Mouse (Mus musculus) cerebellum, adult (tissue): ENCODE data around the gene Upk3b.
"Not testable (repeated sequence)": the region's sequence is repeated elsewhere in the genome, so short reads cannot be mapped to it uniquely, and the experiment has no call there.

ENCODE experiments used
- ATAC-seq: cut with Nextera tagmentation; 2 replicates; pipeline ENCODE4 v1.9.2; 2017; ENCODE audit warnings: mild to moderate bottlenecking, moderate library complexity, mixed read lengths; ENCODE audit not compliant: insufficient number of reproducible peaks, low FRiP score, low TSS enrichment

Upk3b gene

GRCm38 (mm10) chr5:136066404-136067148 is 28.3 kb downstream of the Upk3b start:
- ATAC-seq: not testable (repeated sequence)

GRCm38 (mm10) chr5:136069411-136069810 is 31.1 kb downstream of the Upk3b start:
- ATAC-seq: no peak

DNA sequence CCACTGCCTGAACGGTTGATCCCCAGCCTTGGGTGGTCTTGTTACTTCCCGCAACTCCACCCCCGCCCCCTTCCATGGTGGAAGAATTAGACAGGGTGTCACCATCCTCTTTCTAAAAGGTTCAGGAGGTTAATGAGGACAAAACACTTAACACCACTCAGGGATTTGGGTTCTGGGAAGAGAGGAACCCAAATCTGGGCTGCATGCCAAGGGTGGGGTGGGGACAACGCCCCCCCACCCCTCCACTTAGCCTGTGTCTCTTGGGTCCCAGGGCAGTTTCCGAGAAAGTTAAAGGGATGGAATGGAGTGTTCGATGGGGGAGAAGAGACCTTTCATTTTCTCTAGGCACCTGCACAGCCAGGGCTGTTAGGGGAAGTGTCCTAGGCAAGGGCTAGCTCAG is 34.8 kb downstream of the Upk3b start:
- ATAC-seq: no peak

GRCm38 (mm10) chr5:136073526-136073925 is 35.2 kb downstream of the Upk3b start:
- no peak for ATAC-seq

- no peak for ATAC-seq
Measured at GRCm38 (mm10) chr5:136075076-136075475, 36.8 kb downstream of the Upk3b start.

GRCm38 (mm10) chr5:136076284-136076683 is 38.0 kb downstream of the Upk3b start:
- ATAC-seq: no peak

DNA sequence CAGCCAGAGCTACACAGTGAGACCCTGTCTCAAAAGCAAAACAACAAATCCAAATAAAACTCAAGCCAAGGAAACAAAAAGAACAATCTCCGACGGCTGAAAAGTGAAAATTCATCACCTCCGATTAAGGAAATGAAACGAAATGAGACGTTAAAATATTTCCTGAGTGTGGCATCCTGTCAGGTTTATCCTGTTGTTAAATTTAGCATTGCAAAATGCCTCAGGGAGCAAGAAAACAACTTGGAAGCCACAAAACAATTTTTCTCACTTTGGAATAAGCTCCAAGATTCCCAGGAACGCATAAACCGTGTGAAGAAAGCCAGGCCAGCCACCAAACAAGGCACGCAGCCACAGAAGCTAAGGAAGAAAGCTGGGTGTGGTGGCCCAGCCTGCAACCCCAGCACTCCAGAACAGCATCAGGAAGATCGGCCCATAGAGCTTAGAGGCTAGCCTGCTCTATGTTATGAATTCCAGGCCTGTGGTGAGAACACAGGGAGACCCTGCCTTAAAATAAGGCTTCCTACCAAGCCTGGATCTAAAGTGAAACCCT is 38.8 kb downstream of the Upk3b start:
- no peak for ATAC-seq

DNA sequence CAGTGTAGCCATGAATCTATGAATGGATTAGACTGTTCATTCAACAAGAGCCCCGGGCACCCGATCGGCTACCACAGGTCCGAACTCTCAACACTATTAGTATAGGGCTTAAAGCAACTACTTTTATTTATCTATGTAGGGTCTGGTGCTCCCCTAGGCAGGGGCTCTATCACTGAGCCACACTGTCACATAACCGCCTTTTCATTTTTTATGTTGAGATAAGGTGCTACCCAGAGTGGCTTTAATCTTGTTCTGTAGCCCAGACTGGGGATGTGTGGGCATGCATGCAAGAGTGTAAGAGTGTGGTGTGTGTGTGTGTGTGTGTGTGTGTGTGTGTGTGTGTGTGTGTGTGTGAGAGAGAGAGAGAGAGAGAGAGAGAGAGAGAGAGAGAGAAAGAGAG is 39.8 kb downstream of the Upk3b start:
- ATAC-seq: no peak

DNA sequence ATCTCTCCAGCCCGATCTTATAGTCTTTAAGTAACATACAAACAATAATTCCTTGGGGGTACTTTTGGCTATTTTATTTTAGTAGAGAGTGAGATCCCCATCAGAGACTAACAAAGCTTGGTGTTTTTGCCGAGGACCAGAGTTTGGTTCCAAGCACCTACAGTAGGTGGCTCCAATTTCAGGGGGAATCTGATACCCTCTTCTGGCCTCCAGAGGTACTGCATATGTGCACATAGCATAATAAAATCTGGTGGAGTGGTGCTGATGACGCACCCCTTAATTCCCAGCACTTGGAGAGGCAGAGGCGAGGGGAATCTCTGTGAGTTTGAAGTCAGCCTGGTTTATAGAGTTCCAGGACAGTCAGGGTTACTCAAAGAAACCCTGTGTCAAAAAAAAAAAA is 44.0 kb downstream of the Upk3b start:
- ATAC-seq: no peak

DNA sequence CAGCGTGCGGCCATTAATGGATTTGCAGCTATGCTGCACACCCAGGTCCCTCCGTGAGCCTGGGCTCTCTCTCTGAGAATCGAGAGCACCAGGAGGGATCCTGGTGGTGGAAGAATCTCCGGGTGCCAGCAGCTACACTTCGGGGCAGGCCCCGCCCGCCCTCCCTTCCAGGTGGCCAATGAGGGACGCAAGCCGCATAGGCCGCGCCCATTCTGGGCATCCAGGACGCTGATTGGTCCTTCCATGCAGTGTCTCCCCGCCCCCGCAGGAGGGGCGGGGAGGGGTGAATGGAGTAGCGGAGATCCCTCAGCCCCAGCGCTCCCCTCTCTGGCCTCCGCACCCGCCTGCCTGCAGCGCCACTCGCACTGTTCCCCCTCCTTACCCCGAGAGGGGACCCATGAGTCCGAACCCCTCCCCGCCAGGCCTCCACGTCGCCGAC is 45.4 kb downstream of the Upk3b start, which contains the start of gene Rasa4:
Gene Rasa4 (plus strand): TSS at position 248 of the 439 bp plus-strand sequence.
- peak; percentile 97 for ATAC-seq

DNA sequence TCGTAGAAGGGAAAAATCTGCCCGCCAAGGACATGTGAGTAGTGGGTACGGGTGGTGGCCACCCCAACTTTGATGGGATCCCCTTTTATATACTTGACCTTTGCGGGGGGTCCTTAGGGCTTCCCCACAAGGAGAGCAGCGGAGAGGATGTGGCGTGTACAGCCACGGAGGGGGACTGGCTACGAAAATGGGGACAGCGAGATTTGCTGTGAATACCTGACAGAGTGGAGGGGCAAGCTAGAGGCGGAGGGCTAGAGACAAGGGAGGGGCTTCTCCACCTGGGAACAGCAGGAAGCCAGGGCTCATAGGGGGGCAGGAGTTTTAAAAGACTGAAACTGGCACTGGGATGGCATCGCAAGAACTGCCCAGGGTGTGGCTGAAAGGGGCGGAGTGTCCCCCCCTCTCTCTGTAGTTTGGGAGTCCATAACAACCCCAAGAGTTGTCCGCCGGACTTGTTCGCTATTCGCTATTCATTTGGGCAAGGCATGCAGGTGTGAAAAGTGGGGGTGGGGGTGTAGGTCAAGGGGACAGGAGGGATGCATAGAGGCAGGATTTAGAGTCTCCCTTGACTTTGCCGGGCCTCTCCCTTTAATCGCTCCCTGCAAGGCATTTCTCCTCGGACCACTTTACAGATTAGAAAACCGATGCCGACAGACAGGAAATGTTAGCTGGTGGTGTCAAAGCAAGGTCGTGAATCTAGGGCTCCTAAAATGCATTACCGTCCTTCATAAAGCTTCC is 46.0 kb downstream of the Upk3b start:
- ATAC-seq: 0 out of 2 replicates have a peak, but pooled peaks have one; percentile 8

DNA sequence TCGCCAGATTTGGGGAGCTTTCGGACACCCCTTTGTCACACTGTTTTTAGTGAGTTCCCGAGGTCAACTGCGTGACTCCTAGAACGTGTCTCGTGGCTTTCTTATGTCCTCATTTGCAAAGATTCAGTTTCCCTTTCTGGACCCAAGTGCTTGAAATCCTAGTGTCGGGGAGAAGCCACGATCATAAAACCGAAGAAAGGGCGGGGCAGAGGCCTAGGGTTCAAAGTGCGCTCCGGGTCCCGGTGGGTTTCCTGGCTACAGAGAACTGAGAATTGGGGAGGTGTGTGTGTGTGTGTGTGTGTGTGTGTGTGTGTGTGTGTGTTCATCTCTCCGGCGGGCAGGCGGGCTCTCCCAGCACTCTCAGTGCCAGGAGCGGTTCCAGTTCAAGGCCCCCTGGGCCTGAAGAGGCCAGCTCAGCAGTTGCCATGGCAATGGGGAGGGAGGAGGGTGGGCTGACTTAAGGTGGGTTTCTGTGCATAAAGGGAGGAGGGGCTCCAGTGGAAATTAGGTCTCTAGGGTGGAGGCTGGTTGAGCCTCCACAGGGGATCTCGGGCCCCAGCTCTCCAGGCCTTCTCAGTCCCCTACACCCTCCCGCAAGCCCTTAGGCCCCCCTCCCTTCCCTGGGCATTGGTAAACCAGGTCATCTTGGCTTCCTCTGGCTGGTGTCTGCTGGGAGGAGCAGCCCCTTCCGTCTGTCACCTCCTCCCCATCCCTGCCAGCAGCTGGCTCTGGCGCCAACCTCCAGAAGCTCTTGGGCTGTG is 46.8 kb downstream of the Upk3b start:
- ATAC-seq: peak; percentile 53; the same call in 1 of the 2 replicates

- no peak for ATAC-seq
Measured at GRCm38 (mm10) chr5:136086290-136086689, 48.0 kb downstream of the Upk3b start.

- ATAC-seq: no peak
Measured at GRCm38 (mm10) chr5:136088821-136089575, 50.7 kb downstream of the Upk3b start.

DNA sequence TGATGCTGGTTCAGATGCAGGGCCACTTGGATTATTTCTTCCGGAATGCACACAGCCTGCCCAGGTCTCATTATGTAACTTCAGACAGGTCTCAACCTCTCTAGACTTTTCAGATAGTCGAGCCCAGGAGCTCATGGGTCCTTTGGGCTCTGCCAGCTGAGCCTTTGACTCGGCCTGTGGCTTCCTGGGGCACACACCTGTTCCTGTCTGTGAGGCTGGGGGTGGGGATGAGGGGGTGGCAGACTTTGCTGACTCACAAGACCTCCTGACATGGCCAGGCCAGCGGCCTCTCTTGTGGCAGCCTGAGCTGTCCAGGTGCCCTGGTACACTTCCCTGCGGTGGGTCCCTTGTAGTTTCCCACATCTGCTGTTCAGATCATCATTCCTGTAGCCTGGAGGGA is 53.6 kb downstream of the Upk3b start:
- ATAC-seq: no peak

DNA sequence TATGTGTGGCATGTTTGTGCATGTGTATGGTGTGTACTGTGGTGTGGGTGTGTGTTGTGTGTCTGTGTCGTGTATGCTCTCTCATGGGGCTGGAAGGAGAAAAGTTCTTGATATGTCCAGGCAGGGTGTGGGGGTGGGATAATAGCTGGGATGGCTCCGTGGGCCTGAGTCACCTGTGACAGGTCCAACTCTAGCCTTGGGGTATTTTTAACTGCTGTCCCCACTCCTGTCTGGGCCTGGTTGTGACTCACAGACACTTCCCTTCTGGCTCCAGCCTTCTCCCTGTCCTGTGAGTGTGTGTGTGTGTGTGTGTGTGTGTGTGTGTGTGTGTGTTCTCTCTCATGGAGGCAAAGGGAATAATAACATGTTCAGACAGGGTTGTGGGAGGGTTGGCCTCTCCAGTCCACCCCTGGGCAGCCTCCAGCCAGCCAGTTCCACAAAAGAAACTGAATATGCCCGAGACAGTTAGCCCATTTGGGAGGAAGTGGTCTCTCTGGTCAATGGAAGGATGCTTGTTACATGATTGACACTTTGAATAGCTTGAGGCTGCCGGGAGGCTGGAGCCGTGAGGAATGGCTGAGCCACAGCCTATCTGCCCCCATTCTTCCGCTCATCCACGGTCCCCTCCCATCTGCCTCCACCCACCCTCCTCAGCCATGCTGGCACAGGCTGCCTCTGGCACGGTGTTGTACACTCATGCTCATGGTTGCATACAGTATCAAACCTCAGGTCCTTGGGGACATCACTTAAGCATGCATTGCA is 56.1 kb downstream of the Upk3b start:
- ATAC-seq: no peak

DNA sequence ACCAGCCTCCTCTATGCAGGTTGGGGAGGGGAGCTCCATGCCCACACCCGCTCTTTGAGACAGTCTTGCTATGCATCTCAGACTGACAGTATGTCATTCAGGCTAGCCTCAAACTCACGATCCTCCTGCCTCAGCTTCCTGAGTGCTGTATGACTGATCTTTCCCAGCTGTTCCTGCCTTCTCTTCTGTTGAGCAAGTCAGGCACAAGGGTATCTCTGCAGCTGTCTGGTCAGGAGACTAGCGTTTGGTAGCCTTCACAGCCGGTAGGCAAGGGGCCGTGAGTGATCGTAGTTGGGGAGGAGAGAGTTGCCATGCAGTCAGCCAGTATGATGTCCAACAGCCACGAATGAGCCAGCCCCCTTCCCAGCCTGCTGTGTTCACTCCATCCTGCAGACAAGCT is 56.8 kb downstream of the Upk3b start:
- no peak for ATAC-seq
